Mouse (Mus musculus) thymus, postnatal 10 days (tissue): ENCODE results near the gene Tuba1c.
"Not testable (repeated sequence)": the region's sequence is repeated elsewhere in the genome, so short reads cannot be mapped to it uniquely, and the experiment has no call there.

Experiments used
- DNase-seq, 2 experiments: peaks; one replicate each; pipeline ENCODE4 v3.0.0; 2021; ENCODE audit warnings: low spot score in 2 of 2

Gene Tuba1c

GRCm38 (mm10) chr15:99055511-99055961, 25.8 kb downstream of the Tuba1c start:
- no peak for DNase-seq

- peak; percentile 37 to 68 for DNase-seq
Measured at GRCm38 (mm10) chr15:99056332-99056731, 26.6 kb downstream of the Tuba1c start.

- no peak for DNase-seq
Measured at GRCm38 (mm10) chr15:99065557-99066165, 36.0 kb downstream of the Tuba1c start.

- no peak for DNase-seq
Measured at GRCm38 (mm10) chr15:99071988-99072387, 42.3 kb downstream of the Tuba1c start.

- DNase-seq = no peak
Measured at GRCm38 (mm10) chr15:99074019-99074599, 44.4 kb downstream of the Tuba1c start, which contains the start of gene Troap. Gene Troap (plus strand): TSS chr15:99074575.

GRCm38 (mm10) chr15:99074600-99075333, 45.1 kb downstream of the Tuba1c start:
- DNase-seq = peak; percentile 93 to 95

GRCm38 (mm10) chr15:99076011-99076410, 46.3 kb downstream of the Tuba1c start:
- DNase-seq = not testable (repeated sequence)

- DNase-seq = no peak
Measured at GRCm38 (mm10) chr15:99078181-99078910, 48.7 kb downstream of the Tuba1c start.

- no peak for DNase-seq
Measured at GRCm38 (mm10) chr15:99079804-99080203, 50.1 kb downstream of the Tuba1c start.

- DNase-seq = no peak
Measured at GRCm38 (mm10) chr15:99082322-99082721, 52.6 kb downstream of the Tuba1c start.

- no peak for DNase-seq
Measured at GRCm38 (mm10) chr15:99082840-99083239, 53.1 kb downstream of the Tuba1c start.

- DNase-seq = no peak
Measured at GRCm38 (mm10) chr15:99083258-99083657, 53.6 kb downstream of the Tuba1c start.

- DNase-seq = no peak
Measured at GRCm38 (mm10) chr15:99083867-99084557, 54.3 kb downstream of the Tuba1c start.

- DNase-seq = no peak
Measured at GRCm38 (mm10) chr15:99084618-99085017, 54.9 kb downstream of the Tuba1c start.

- DNase-seq = no peak
Measured at GRCm38 (mm10) chr15:99085997-99086396, 56.3 kb downstream of the Tuba1c start.

GRCm38 (mm10) chr15:99087253-99088075, 57.8 kb downstream of the Tuba1c start, which contains the start of gene C1ql4:
Gene C1ql4 (minus strand): TSS chr15:99087817.
- peak; percentile 24 to 66 for DNase-seq
